Mouse (Mus musculus) myocyte (in vitro differentiated cells): ENCODE data around the gene Fam222b.

ENCODE experiments used
- E2F4 ChIP-seq: IDR thresholded peaks from one replicate; pipeline ENCODE4 v1.6.1; 2011; ENCODE audit warnings: mild to moderate bottlenecking, control low read depth, moderate library complexity; ENCODE audit not compliant: insufficient read depth
- MYOG ChIP-seq, 3 experiments: IDR thresholded peaks; one replicate each; pipeline ENCODE4 v1.6.1; 2011; ENCODE audit warnings: control low read depth in 2 of 3, low read depth in 2 of 3, mild to moderate bottlenecking in 2 of 3; ENCODE audit not compliant: insufficient read length in 2 of 3, control insufficient read depth in 1 of 3, insufficient read depth in 1 of 3
- POLR2A ChIP-seq: IDR thresholded peaks from one replicate; pipeline ENCODE4 v1.6.1; 2011; ENCODE audit warnings: low read depth, mild to moderate bottlenecking, control low read depth, moderate library complexity; ENCODE audit not compliant: insufficient read length
- POLR2AphosphoS2 ChIP-seq: IDR thresholded peaks from one replicate; pipeline ENCODE4 v1.6.1; 2011; ENCODE audit warnings: low read depth, control low read depth; ENCODE audit not compliant: insufficient read length
- USF1 ChIP-seq: IDR thresholded peaks from one replicate; pipeline ENCODE4 v1.6.1; 2011; ENCODE audit warnings: low read depth, mild to moderate bottlenecking, control low read depth, moderate library complexity

- no peak for TF ChIP-seq USF1
- no peak for TF ChIP-seq POLR2A
- TF ChIP-seq E2F4: no peak
- TF ChIP-seq MYOG (IDR thresholded peaks at IDR 0.05; ENCODE audit: control insufficient read depth in 1 of 3, insufficient read depth in 1 of 3, insufficient read length in 2 of 3, low read depth in 2 of 3): no peak
- TF ChIP-seq POLR2AphosphoS2: no peak
Measured at GRCm38 (mm10) chr11:78069130-78069529, 25.3 kb upstream of the Fam222b start.
